Mouse (Mus musculus) heart, postnatal 36 days (tissue): Measurements from ENCODE around the gene Sorbs2. TPM values are rescaled to one million over a fixed set of nuclear protein-coding genes. Genes with fewer than 3 reads are reported as not detected.

Experiments used
- DNase-seq, 2 experiments: peaks; one replicate each; pipeline ENCODE4 v3.0.0; 2021 to 2022
- intact Hi-C: fragments of 180-260 bp; cut with DNase I; formaldehyde crosslinking; loops from one replicate; pipeline ENCODE4 v1.15.1; 2025
- total RNA-seq, 2 experiments: library from RNA; stranded (reverse); gene quantifications; 2 replicates each; pipeline ENCODE4 v1.2.3; 2021

Sorbs2 gene
- total RNA-seq, 2 experiments from 2014 or later = 520 to 531 TPM

DNA sequence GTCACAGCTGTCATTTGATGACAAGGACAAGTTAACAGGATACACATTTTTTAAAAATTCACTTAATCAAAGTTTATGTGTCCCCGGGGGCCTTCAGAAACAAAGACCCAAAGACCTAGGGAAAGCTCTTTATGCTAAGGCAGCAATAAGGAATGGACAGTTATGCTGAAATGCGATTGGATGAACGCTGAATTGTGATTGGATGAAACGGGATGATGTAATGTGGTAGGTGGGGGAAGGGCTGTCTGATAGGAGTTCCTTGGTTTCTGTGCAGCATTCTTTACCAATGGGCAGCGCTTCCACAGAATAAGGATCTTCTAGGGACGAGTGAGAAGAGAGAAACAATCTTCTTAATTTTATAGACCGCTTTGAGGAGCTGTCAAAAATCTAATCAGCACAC is 108.0 kb downstream of the Sorbs2 start:
- intact Hi-C loops = no loop called here
- DNase-seq = no peak

DNA sequence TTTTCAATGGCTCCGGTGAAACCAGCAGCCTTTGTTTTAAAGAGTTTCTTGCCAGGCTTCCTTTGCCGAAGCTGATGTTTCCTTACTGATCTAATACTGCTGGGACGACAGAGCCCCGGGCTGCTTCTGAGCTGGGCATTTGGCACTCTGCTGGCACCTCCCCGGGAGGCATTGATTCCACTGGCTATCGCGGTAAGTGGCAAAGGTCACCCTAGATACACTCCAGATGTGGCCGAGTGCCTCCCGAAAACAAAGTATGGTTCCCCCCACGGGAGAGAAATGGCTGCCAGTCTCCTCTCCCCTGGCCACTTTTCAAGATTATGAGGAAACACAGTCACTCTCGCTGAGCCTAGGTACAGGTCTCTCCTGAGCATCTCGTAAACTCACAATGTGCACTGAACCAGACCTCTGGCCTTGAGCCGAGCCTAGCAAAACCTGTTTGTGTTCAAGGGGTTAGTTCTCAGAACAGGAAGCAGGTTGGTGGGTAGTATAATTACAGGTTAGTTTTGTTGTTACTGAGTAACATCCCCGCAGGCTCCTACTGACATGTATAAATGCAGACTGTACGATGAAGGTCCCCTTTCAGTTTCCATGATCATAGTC is 114.1 kb downstream of the Sorbs2 start:
- no peak for DNase-seq
- intact Hi-C loops = no loop called here

- DNase-seq = no peak
- intact Hi-C loops = no loop called here
Observed at GRCm38 (mm10) chr8:45626406-45626805, 118.8 kb downstream of the Sorbs2 start.

GRCm38 (mm10) chr8:45627246-45628241 is 120.0 kb downstream of the Sorbs2 start:
- DNase-seq = peak; percentile 35 to 45

GRCm38 (mm10) chr8:45628421-45629065 is 121.0 kb downstream of the Sorbs2 start:
- DNase-seq = no peak
- intact Hi-C loops = loop anchor here (2.0 kb wide), 1 partner anchor 32 kb away; no protein-coding TSS in a partner anchor

More at GRCm38 (mm10) chr8:45627246-45628241, 120.0 kb downstream of the Sorbs2 start:
- intact Hi-C loops = loop anchor here (2.0 kb wide), 1 partner anchor 33 kb away; no protein-coding TSS in a partner anchor

DNA sequence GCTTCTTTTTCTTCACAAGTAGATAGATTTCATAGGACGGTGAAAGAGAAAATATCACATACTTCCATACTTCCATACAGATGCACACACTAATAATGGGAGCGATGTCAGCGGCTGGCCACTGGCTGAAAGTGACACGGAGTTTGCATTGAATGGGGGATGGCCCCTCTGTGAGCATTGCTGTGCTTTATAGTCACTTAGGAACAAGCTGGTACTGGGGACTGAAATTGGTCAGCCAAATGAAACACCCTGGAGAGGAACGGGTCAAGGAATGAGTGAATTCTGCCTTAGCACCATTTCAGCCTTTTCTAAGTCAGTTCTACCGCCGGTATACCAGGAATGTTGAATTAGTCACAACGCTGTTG is 121.5 kb downstream of the Sorbs2 start:
- DNase-seq = no peak
- intact Hi-C loops = loop anchor here (2.0 kb wide), 1 partner anchor 32 kb away; no protein-coding TSS in a partner anchor

DNA sequence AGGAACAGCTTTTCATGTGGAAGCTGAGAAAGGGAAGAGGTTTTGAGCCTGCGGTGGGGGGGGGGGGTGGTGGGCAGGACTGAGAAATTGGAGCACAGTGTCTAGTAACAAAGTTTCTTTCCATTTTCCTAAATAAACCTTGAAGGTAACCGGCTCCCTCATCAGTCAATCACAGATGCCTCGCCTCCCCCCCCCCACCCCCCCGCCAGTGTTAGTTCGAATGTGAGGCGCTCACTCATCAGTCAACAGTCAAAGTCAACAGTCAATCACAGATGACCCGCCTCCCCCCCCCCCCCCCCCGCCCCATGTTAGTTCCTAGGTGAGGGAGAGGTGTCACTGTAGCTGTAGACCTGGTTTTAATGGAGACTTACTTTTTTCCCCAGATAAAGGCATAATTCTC is 123.4 kb downstream of the Sorbs2 start:
- intact Hi-C loops = no loop called here
- no peak for DNase-seq

- intact Hi-C loops = no loop called here
Observed at GRCm38 (mm10) chr8:45635155-45635554, 127.6 kb downstream of the Sorbs2 start.

GRCm38 (mm10) chr8:45637745-45638144 is 130.2 kb downstream of the Sorbs2 start:
- intact Hi-C loops = no loop called here
- no peak for DNase-seq

More at GRCm38 (mm10) chr8:45635155-45635554, 127.6 kb downstream of the Sorbs2 start:
- no peak for DNase-seq

- intact Hi-C loops = no loop called here
- DNase-seq = no peak
Observed at GRCm38 (mm10) chr8:45639444-45639843, 131.9 kb downstream of the Sorbs2 start.

- no peak for DNase-seq
- intact Hi-C loops = no loop called here
Observed at GRCm38 (mm10) chr8:45644651-45645050, 137.1 kb downstream of the Sorbs2 start.

DNA sequence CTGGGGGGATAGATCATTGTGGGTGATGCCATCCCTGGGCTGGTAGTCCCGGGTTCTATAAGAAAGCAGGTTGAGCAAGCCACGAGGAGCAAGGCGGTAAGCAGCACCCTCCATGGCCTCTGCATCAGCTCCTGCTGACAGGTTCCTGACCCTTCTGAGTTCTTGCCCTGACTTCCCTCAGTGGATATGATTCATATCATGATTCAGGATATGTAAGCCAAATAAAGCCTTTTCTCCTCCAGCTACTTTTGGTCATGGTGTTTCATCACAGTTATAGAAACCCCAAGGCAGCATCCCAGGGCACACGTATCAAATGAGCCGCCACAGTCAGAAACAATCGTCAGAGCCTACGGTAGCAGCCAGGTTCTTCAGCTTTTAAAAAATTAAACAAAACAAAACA is 141.5 kb downstream of the Sorbs2 start:
- no peak for DNase-seq
- intact Hi-C loops = no loop called here

GRCm38 (mm10) chr8:45649966-45650365 is 142.4 kb downstream of the Sorbs2 start:
- intact Hi-C loops = no loop called here

DNA sequence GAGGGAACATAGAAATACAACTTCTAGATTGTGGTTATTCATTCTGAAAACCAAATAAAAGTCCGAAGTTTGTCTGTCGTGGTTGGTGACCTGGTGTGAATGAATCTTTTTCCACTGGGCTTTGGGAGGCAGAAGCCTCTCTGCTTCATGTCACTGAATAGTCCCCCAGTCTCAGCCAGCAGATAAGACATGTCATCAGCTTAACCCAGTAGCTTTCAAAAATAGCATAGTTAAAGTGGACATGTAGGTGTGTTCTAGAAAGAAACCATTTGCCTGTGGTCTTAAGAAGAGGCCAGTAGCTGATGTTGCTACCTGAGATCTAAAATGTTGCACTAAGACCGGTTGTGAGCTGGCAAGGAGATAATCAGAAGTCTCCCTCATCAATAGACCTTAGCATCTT is 150.4 kb downstream of the Sorbs2 start:
- DNase-seq = no peak
- intact Hi-C loops = loop anchor here (2.0 kb wide), 1 partner anchor 205 kb away; no protein-coding TSS in a partner anchor

More at GRCm38 (mm10) chr8:45649966-45650365, 142.4 kb downstream of the Sorbs2 start:
- DNase-seq = no peak

GRCm38 (mm10) chr8:45658458-45659325 is 151.1 kb downstream of the Sorbs2 start:
- DNase-seq = peak; percentile 36 to 41
- intact Hi-C loops = loop anchor here (1.0 to 2.0 kb wide), 2 partner anchors 122 to 206 kb away; no protein-coding TSS in a partner anchor

- DNase-seq = no peak
- intact Hi-C loops = loop anchor here (1.0 to 2.0 kb wide), 2 partner anchors 121 to 207 kb away; no protein-coding TSS in a partner anchor
Observed at GRCm38 (mm10) chr8:45659473-45659872, 151.9 kb downstream of the Sorbs2 start.

GRCm38 (mm10) chr8:45660570-45660969 is 153.0 kb downstream of the Sorbs2 start:
- peak; percentile 30 to 31 for DNase-seq
- intact Hi-C loops = loop anchor here (2.0 to 10.0 kb wide), 2 partner anchors 32 to 104 kb away; no protein-coding TSS in a partner anchor

DNA sequence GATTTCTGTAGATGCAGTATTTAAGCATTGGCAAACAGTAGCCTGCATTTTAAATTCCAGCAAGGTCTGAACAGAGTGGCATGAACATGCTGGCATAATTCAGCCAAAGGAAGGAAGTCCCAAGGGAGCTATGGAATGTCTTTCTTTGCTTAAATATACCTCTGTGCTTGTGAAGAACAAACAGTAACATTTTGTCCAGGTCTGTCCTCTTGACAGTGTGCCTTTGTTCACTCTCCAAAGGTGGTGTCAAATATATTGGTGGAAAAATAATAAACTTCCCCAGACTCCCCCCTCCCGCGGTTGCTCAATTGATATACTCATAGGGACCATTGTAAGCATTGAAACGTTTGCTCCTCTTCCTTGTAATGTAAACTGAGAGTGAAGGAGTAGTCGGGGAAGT is 154.0 kb downstream of the Sorbs2 start:
- DNase-seq = no peak
- intact Hi-C loops = loop anchor here (2.0 to 10.0 kb wide), 2 partner anchors 33 to 103 kb away; no protein-coding TSS in a partner anchor

DNA sequence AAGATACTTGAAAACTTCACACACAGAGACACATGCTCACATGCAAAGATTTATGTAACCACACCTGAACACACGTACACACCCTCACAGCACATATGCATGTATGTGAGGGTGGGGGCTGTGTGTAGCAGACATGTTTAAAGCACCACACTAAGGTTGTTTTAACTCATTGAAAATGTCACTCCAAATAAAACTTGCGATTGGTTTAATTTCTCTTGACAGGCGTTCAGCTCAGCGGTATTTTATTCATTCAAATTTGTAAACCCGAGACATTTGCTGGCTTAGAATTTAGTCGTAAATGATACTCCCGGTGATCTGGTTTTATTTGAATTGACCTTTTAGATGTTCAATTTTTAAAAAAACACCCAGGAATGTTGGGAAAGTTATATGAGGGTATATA is 158.6 kb downstream of the Sorbs2 start:
- no peak for DNase-seq
- intact Hi-C loops = loop anchor here (2.0 to 10.0 kb wide), 2 partner anchors 25 to 99 kb away; no protein-coding TSS in a partner anchor
